Mouse (Mus musculus) midbrain, embryonic 12.5 days (tissue): ENCODE data around the gene Sgpp1. TPM values are rescaled to one million over a fixed set of nuclear protein-coding genes. Genes with fewer than 3 reads are reported as not detected.

Source experiments
- ATAC-seq: fragments of 200-750 bp; cut with Nextera tagmentation; 2 replicates; pipeline ENCODE4 v1.8.0; 2017; ENCODE audit warnings: low read depth, moderate TSS enrichment, moderate library complexity; ENCODE audit not compliant: low FRiP score
- H3K27ac ChIP-seq: fragments of 300-500 bp; sonication (generic); replicated peaks from 2 replicates; pipeline ENCODE4 v1.5.1; 2016; ENCODE audit warnings: mild to moderate bottlenecking
- H3K27me3 ChIP-seq: fragments of 300-500 bp; sonication (generic); 2 replicates; pipeline ENCODE4 v1.6.1; 2016; ENCODE audit warnings: mild to moderate bottlenecking
- H3K36me3 ChIP-seq: fragments of 300-500 bp; sonication (generic); 2 replicates; pipeline ENCODE4 v1.6.1; 2016
- H3K4me1 ChIP-seq: fragments of 300-500 bp; sonication (generic); 2 replicates; pipeline ENCODE4 v1.6.1; 2016
- H3K4me2 ChIP-seq: fragments of 300-500 bp; sonication (generic); replicated peaks from 2 replicates; pipeline ENCODE4 v1.6.1; 2016; ENCODE audit warnings: mild to moderate bottlenecking, moderate library complexity
- H3K4me3 ChIP-seq: fragments of 300-500 bp; sonication (generic); 2 replicates; pipeline ENCODE4 v1.5.1; 2016; ENCODE audit warnings: mild to moderate bottlenecking
- H3K9ac ChIP-seq: fragments of 300-500 bp; sonication (generic); replicated peaks from 2 replicates; pipeline ENCODE4 v1.6.1; 2016; ENCODE audit warnings: mild to moderate bottlenecking, moderate library complexity
- H3K9me3 ChIP-seq: fragments of 300-500 bp; sonication (generic); 2 replicates; pipeline ENCODE4 v1.6.1; 2016; ENCODE audit warnings: mild to moderate bottlenecking
- WGBS: fragments of 180-500 bp; shearing (Covaris S2); methylation state at CpG from one replicate; pipeline ENCODE4 v1.1.7; 2016; 5-methylcytosine and 5-hydroxymethylcytosine counted together
- polyA plus RNA-seq: library from polyadenylated mRNA; unstranded; fragments of >200 nt; fragmentation: Nextera tagmentation; extraction: Ambion mirVana; gene quantifications from 2 replicates; pipeline ENCODE4 v1.2.1, GENCODE M21; 2016

Gene Sgpp1
- polyA plus RNA-seq, 1 experiment from 2014 or later, result 8.5 TPM

DNA sequence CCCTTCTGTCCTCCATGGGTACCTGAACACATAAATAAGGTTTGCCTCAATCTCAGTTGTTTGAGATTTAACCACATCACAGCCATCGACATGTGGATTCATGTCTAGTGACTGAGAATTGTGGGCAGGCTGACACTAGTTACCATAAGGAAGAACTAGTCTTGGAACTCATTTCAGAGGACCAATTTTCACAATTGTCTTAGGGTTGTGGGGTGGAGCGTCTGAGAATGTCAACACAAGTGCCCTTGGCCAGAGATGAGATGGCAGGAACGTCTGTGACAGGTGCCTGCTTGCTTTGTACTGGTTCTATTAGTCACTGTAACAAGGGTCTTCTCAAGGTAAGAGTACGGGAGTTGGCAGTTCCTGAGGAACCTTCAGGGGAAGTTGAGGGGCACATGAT is 54.4 kb downstream of the Sgpp1 start:
- Histone ChIP-seq H3K27ac (no peak overlapping the region), H3K36me3 (no peaks in the 10 kb centered on the region), H3K4me2 (no peak overlapping the region), H3K4me3 (no peak overlapping the region), H3K4me1 (no peaks in the 10 kb centered on the region), H3K27me3 (no peaks in the 10 kb centered on the region), H3K9ac (no peak overlapping the region), H3K9me3 (no peaks in the 10 kb centered on the region)
- no peak for ATAC-seq
- 83% methylated on average over 4 of the region's 4 CpGs for WGBS

DNA sequence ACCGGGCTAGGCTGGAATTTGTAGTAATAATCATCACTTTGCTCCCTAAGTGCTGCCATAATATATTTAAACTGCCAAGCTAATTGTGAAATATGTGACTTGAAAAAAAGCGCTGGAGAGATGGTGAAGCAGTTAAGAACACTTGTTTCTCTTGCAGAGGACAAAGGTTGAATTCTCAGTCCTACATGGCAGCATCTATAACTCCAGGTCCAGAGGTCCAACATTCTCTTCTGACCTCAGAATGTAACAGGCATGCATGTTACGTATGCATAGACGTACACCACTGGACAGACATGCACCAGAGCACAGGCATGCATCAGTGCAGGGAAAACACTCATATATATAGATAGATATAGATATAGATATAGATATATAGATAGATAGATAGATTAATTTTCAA is 57.1 kb downstream of the Sgpp1 start:
- Histone ChIP-seq H3K27me3 (no peaks in the 10 kb centered on the region), H3K4me2 (no peak overlapping the region), H3K36me3 (no peaks in the 10 kb centered on the region), H3K4me1 (no peaks in the 10 kb centered on the region), H3K27ac (no peak overlapping the region), H3K9me3 (no peaks in the 10 kb centered on the region), H3K9ac (no peak overlapping the region), H3K4me3 (no peak overlapping the region)
- no peak for ATAC-seq
- 96% methylated on average over 4 of the region's 4 CpGs for WGBS

DNA sequence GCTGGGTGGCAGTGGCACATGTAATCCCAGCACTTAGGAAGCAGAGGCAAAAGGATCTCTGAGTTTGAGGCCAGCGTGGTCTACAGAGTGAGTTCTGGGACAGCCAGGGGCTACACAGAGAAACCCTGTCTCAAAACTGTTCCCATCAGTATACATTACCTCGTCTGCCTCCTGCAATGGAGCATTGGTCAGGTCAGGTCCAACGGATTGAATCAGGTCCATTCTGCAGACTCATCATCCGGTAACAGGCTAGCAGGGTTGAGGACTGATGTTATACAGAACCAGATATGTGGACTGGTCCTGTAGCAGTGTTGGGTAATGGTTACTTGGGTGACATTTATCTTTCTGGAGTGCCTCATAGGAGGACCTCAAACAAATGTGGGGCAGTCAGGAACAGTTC is 62.9 kb downstream of the Sgpp1 start:
- peaks cover 15% of the 10 kb centered on the region for H3K4me1 ChIP-seq
- no peak overlapping the region for H3K4me2 ChIP-seq
- H3K4me3 ChIP-seq, result no peak overlapping the region
- no peak for ATAC-seq
- H3K27ac ChIP-seq, result no peak overlapping the region
- H3K27me3 ChIP-seq, result no peaks in the 10 kb centered on the region
- no peak overlapping the region for H3K9ac ChIP-seq
- 96% methylated on average over 4 of the region's 4 CpGs for WGBS
- no peaks in the 10 kb centered on the region for H3K36me3 ChIP-seq
- no peaks in the 10 kb centered on the region for H3K9me3 ChIP-seq

DNA sequence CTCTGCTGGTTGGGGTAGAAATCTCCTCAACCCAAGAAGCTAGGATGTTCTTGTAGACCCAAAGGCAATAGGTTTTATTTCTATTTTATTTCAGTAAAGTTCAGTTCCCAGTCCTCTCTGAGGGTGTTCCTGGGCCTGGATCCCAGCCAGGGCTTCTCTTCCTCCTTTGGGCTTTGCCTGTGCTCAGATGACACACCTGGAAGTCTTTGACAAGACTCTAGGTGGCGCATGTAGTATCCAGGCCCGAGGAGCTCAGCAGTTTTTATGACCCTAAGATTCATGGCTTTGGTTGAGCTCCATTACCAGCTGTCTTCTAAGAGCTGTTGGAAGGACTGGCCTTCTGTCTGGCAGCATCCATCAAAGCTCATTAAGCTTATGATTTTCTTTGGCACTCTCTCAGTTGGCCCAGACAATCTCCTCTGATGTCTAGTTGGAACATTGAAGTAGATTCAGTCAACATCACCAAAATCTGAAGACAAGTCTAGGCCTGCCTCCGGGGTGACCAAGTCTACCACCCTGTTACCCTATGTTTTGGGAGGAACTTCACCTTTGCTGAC is 63.7 kb downstream of the Sgpp1 start:
- Histone ChIP-seq H3K4me1 (peaks cover 15% of the 10 kb centered on the region), H3K4me3 (no peak overlapping the region), H3K27me3 (no peaks in the 10 kb centered on the region), H3K27ac (no peak overlapping the region), H3K36me3 (no peaks in the 10 kb centered on the region), H3K9me3 (no peaks in the 10 kb centered on the region), H3K9ac (no peak overlapping the region), H3K4me2 (no peak overlapping the region)
- ATAC-seq, result no peak
- 87% methylated on average over 3 of the region's 3 CpGs for WGBS

DNA sequence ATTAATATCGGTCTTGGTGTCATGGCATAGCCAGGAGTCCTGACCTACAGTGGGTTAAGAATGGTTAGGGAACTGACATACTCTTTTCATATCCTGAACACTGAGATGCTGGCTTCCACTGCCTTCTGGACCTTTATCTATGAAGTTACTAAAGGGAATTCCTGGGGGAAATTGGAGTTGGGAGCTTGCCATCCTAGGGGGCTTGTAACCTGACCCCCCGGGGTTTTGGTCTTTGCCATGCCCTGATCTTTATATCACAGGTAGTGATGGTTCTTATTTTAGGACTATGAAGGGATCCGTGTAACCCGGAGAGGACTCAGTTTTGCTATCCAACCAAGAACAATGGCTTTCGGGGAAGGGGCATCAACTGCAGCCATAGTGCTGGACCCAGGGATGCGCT is 64.9 kb downstream of the Sgpp1 start:
- WGBS, result 88% methylated on average over 6 of the region's 6 CpGs
- Histone ChIP-seq H3K9me3 (no peaks in the 10 kb centered on the region), H3K27ac (no peak overlapping the region)

DNA sequence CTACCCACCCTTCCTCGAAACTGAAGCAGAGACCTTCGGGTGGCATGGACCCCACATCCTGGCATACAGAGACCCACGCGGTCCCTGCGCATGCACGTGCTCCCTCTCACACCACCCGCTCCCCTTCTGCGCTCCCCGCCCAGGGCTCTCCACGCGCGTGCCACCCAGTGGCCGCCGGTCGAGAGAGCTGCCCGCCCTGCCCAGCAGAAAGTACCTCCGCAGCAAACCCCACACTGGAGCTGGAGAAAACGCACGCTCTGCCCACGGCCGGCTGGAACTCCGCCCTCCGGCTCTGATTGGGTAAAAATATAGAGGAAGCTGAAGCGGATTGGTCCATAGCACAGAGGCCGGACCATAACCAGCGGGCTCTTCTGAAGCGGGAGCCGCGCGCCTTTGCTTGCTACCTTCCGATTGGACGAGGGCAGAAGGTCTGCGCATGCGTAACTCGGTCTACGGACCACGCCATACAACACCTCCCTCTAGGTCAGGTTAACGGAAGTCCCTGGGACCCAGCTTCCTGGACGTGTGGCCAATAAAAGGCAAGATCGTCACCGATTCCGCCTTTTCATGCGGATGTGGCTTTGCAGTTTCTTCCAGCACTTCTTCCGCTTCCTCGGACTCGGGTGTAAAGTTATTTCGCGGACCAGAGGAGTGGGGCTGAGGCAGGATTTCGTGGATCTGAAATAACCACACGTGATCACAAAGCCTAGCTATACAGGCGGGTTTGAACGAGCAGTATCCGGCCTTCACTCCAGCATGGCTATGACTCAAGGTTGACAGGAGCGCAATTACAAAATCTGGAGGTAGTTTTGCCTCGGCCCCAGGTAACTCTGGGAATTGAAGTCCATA is 66.0 kb downstream of the Sgpp1 start, which contains the start of gene Wdr89:
Wdr89 (minus strand) TSS at position 280 of the 849 bp plus-strand sequence.
- peak; percentile 99 for ATAC-seq
- Histone ChIP-seq H3K27me3 (no peaks in the 10 kb centered on the region; the same call in 1 of the 2 replicates), H3K9ac (peak within 1 kb of the TSS; percentile 71), H3K4me2 (peak within 1 kb of the TSS; percentile 86), H3K4me1 (peaks cover 15% of the 10 kb centered on the region), H3K9me3 (no peaks in the 10 kb centered on the region), H3K36me3 (no peaks in the 10 kb centered on the region), H3K4me3 (peak within 1 kb of the TSS; percentile 69), H3K27ac (peak within 1 kb of the TSS; percentile 78)
- under 1% methylated on average over 55 of the region's 55 CpGs for WGBS

More for the DNA sequence above, 64.9 kb downstream of the Sgpp1 start:
- Histone ChIP-seq H3K4me1 (peaks cover 15% of the 10 kb centered on the region), H3K36me3 (no peaks in the 10 kb centered on the region), H3K9ac (peak overlapping the region; percentile 57; the same call in 1 of the 2 replicates), H3K4me2 (peak overlapping the region; percentile 76), H3K4me3 (peak overlapping the region; percentile 69), H3K27me3 (no peaks in the 10 kb centered on the region; the same call in 1 of the 2 replicates)
- no peak for ATAC-seq

DNA sequence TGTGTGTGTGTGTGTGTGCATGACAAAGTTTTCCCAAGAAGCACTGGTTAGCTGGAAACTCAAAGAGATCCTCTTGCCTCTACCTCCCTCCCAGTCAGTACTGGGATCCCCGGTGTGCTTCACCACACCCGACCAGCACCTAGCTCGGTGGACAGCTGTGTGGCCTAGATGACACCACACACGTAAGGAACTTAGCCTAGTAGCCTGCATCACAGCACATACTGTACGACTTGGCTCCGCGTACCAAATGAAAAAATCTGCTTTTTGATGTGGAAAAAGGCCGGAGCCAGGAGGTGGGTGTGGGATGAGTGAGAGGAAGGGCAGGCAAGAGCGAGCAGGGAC is 66.6 kb downstream of the Sgpp1 start:
- peak overlapping the region; percentile 86 for H3K4me2 ChIP-seq
- no peaks in the 10 kb centered on the region; the same call in 1 of the 2 replicates for H3K27me3 ChIP-seq
- ATAC-seq, result peak; percentile 5; the same call in 1 of the 2 replicates
- peak overlapping the region; percentile 78 for H3K27ac ChIP-seq
- no peaks in the 10 kb centered on the region for H3K9me3 ChIP-seq
- peak overlapping the region; percentile 71 for H3K9ac ChIP-seq
- peaks cover 15% of the 10 kb centered on the region for H3K4me1 ChIP-seq
- H3K36me3 ChIP-seq, result no peaks in the 10 kb centered on the region
- H3K4me3 ChIP-seq, result peak overlapping the region; percentile 69
- 3% methylated on average over 9 of the region's 9 CpGs for WGBS

DNA sequence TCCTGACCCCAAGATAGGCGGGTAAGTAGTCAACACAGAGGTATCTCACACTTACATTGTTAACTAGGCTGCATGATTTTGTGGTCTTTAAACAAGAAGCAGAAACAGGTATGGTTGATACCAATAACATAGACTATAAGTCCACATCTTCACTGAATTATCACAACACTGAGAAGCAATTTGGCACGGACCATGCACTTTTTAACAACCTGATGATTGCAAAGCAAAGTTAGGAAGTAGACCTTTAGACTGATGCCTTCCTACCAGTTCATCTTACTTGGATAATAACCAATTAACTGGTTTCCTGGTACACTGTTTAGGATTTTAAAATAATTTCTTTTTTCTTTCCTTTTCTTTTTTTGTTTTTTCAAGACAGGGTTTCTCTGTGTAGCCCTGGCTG is 67.3 kb downstream of the Sgpp1 start:
- Histone ChIP-seq H3K9ac (no peak overlapping the region), H3K4me1 (peaks cover 19% of the 10 kb centered on the region), H3K9me3 (no peaks in the 10 kb centered on the region), H3K4me2 (peak overlapping the region; percentile 86; the same call in 1 of the 2 replicates), H3K36me3 (no peaks in the 10 kb centered on the region), H3K4me3 (no peak overlapping the region), H3K27ac (no peak overlapping the region), H3K27me3 (no peaks in the 10 kb centered on the region; the same call in 1 of the 2 replicates)
- ATAC-seq, result no peak
- WGBS, result 89% methylated on average over 2 of the region's 2 CpGs

DNA sequence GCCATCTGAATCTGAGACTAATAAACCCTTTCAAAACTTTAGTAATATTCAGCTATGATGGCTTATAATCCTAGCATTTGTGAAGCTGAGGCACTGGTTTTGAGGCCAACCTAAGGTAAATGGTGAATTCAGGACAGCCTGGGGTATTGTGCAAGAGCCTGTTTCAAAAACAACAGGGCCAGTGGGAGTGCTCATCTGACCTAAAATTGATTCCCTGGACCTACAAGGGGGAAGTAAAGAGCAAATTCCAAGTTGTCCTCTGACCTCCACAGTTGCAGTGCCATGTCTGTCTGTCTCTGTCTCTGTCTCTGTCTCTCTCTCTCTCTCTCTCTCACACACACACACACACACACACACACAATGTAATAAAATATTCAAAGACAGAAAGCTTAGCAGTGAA is 68.6 kb downstream of the Sgpp1 start:
- Histone ChIP-seq H3K27me3 (no peaks in the 10 kb centered on the region; the same call in 1 of the 2 replicates), H3K4me2 (no peak overlapping the region), H3K4me1 (peaks cover 19% of the 10 kb centered on the region), H3K9ac (no peak overlapping the region), H3K27ac (no peak overlapping the region), H3K36me3 (no peaks in the 10 kb centered on the region), H3K4me3 (no peak overlapping the region), H3K9me3 (no peaks in the 10 kb centered on the region)
- ATAC-seq, result no peak

DNA sequence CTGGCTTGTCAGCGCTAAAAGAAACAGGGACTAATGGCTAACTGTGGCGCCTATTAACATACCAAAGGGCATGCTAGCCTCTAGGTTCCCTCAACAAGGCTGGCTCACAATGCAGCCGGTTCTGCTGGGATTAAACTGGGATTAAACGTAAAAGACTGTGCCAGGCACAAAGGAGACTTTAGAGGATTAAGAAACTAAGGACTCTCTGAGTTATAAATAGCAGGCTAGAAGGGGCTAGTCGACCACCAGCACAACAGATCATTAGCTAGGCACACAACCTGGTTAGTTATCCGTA is 71.1 kb downstream of the Sgpp1 start:
- Histone ChIP-seq H3K4me2 (no peak overlapping the region), H3K4me1 (peaks cover 10% of the 10 kb centered on the region), H3K27me3 (no peaks in the 10 kb centered on the region; the same call in 1 of the 2 replicates), H3K4me3 (no peak overlapping the region), H3K27ac (no peak overlapping the region), H3K9ac (no peak overlapping the region), H3K9me3 (no peaks in the 10 kb centered on the region), H3K36me3 (no peaks in the 10 kb centered on the region)
- 7% methylated on average over 6 of the region's 6 CpGs for WGBS
- ATAC-seq, result no peak
